Mouse (Mus musculus) layer of hippocampus, postnatal 10 days (tissue): ENCODE results near the gene Slain2. TPM values are rescaled to one million over a fixed set of nuclear protein-coding genes. Genes with fewer than 3 reads are reported as not detected.

ENCODE experiments used
- DNase-seq, 2 experiments: peaks; one replicate each; pipeline ENCODE4 v3.0.0; 2021; ENCODE audit warnings: low spot score in 2 of 2
- long read RNA-seq: library from polyadenylated mRNA; stranded (forward); transcript quantifications from one replicate; pipeline ENCODE4 v2.0.0, GENCODE M21; 2023
- total RNA-seq, 2 experiments: library from RNA; stranded (reverse); gene quantifications; 2 replicates each; pipeline ENCODE4 v1.2.3; 2021

Gene Slain2
- 10 to 100 TPM; 31.2 to 33.4 TPM for total RNA-seq
- long read RNA-seq, full-length matches to known transcripts = 12 of 17 reads
- long read RNA-seq, partial matches to known transcripts = 0 of 17 reads
- long read RNA-seq, other reads (novel, unspliced or antisense) = 5 of 17 reads

DNA sequence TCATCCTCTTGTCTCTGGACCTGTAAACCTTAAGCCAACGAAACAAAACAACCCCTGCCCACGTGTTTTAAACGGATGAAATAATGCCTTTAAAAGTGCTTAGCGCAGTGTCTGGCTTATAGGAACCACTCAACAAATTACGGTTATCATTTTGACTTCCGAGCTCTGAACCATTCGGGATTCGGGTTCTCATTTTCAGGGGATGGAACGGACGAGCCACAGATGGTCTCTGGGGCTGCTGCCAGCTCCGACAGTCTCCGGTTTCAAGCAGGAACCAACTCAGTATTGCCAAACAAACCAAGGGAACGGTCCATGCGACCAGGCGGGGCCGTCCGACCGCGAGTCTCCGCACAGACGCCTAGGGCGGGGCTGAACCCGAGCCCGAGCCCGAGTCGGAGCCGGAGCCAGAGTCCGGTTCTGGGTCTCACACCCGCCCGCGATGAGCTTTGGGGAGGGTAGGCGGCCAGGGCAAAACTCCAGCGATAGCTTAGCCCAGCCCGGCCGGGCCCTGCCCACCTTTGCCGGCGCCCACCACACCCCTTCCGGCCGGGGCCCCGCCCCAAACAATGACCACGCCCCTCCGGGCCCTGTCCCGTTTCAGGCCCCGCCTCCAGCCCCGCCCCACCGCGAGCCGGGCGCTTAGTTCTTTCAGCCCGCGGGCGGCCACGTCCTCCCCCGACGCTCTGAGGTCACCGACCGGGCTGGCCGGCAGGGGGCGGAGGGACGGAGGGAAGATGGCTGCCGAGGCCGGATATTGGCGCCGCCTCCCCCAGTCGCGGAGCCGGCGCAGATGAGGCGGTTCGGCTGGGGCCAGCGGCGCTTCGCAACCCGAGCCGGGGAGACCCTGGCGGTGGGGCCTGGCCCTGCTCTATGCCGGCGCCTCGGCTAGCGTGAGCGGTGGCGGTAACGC lies at the start of gene Slain2:
Gene Slain2, plus strand, starts transcription at position 657 of the 910 bp plus-strand sequence.
- peak; percentile 97 to 98 for DNase-seq

DNA sequence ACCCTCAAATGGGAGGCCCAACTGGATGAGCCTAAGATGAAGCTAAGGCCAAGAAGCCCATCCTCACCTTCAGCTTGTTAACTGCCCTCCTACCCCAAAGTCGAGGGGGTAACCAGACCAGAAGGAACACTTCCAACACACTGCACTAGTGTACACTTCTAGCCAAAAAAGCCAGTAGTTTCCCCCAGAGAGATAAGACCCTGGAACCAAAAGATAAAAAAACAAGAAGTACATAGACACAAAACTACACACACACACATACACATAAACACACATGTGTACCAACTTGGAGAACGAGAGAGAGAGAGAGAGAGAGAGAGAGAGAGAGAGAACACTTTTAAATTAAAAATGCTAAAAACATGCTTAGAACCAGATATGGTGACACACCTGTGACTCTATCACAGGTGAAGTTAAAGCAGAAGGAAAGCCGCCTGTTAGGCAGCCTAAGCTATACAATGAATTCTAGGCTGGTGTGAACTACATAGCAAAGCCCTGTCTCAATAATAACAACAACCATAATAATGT lies 49.4 kb upstream of the Slain2 start:
- no peak for DNase-seq

GRCm38 (mm10) chr5:72866260-72866905 lies 47.7 kb upstream of the Slain2 start:
- no peak for DNase-seq

DNA sequence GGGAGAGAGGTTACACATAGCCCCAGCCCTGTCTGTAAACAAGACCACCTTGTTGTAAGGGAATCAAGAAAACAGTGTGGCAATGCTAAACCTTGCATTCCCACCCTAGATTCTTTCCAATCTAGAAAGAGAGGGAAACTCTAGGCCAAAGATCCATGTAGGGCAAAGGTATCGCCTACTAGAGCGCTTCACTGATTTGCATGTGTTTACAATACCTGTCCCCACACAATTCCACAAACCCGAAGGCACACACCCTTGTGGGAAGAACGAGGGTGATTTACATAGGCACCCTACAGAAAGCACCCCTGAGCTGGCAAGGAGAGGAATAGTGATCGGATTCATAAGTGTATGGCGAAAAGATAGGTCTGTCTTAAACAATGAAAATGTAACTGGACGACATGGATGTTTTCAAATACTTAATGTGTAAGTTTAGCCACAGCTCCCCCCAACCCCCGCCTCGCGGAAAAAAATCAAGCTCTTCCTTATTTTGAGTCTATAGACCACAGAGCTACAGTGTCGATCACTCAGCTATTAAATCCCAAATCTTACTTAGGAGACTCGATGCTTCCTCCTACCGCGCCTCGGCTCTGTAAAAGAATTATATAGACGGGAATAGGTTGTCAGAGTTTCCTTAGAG lies 47.0 kb upstream of the Slain2 start:
- DNase-seq = no peak

DNA sequence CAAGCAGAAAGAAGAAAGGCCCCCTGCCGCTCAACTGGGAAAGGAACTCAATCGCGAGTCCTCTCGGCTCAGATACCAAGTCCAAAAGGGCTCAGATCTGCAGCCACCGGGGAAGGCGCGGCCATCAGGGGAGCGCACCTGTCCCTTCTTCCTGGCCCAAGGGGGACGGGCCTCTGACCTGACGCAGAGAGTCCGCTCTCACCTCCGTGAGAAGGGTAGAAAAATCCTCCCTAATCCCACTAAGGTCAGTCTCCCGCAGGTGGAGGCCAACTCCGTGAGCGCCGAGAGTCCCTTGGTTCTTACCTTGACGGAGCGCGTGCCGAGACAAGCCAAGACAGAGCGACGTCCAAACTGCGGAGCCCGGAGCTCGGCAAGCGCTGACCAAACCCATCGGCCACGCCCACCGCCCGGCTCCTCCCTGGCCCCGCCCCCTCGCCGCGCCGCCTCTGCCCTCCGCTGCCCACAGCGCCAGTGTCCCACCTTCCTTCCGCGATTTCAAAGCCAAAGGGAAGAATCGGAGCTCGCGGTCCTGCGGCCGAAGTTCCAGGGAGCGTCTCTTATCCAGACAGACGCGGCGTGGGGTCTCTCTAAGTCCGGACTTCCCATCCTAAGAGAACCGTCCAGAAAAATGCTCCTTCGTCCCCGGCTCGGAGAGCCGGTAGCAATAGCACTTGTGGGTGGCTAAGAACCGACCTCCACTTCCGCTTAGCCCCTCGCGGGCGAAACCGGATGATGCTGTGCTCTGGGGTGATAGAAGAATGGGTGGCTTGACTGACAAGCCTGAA lies 45.8 kb upstream of the Slain2 start, which contains the start of gene Tec:
Gene Tec, minus strand, starts transcription at position 393 of the 785 bp plus-strand sequence.
- peak; percentile 78 to 87 for DNase-seq

DNA sequence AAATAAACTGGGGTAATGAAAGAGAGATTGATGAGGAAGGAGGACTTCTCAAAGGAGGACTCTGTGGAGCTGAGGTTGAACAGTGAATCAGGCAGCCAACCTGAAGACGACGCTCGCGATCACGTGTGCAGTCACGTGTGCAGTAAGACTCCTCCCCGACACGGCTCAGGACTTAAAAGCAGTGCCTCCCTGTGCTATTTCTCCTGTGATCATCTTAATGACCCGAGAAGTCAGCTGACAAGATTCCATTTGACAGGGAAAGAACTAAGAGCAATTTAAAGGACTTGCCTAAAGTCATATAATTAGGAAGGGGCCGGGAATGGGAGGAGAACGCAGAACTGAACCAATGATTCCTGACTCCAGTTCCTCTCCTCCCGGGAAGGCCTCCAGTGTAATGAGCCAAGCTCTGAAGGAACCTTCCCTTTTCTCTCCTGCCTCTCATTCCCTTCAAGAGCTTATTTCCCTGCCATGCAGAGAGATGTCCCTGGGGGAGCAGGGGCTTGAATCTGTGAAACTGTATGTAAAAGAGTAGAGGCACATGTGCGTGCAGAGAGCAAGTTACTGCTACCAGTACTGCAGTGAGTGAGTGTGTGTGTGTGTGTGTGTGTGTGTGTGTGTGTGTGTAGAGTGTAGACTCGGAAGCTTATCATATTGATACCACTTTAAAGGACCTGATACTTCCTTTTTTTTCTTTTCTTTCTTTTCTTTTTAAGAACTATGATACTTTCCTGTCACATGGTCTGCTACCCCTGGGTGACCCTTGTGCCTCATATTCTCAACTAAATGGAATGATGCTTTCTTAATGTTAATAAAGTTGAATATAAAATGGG lies 44.1 kb upstream of the Slain2 start:
- no peak for DNase-seq

DNA sequence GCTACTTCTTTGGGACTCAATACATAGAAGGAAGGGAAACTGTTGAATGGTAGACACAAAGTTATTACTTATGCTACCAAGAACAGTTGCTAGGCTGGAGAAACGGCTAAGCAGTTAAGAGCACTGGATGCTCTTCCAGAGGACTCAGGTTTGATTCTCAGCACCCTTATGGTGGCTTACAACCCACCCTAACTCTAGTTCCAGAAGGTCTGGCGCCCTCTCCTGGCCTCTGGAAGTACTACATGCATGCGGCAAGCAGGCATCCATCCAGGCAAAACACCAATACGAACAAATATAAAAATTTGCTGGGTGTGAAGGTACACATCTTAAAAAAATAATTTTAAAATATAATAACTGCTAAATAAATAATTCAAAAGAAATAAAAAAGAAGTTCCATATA lies 43.0 kb upstream of the Slain2 start:
- DNase-seq = no peak

- no peak for DNase-seq
Observed at GRCm38 (mm10) chr5:72879736-72880135, 34.4 kb upstream of the Slain2 start.

DNA sequence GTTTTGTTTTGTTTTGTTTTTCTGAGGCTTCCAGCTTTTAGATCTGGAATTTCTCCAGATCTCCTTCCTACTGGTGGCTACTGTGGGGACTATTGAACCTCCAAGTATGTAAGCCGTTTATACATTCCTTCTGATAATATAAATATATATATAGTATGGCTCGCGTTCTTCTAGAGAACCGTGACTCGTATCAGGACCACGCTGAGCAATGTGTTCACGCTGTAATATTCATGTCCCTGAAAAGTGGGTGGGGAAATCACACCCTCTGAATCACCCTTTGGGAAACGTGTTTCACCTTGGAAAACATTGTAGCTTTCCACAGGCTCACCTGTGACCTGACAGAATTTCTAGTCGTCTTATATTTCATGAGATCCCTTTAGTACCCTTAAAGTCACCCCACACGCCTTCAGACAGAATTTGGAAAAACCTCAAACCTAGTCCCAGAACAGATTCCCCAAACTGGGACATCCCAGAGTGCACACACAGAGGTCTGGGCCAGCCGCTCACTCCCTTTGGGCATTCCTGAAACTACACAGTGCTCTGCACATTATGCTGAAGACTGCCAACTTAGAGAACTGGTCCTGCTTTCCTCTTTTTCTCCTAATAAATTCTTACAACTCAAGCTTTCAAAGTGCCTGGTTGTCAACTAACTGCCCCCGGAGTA lies 32.2 kb upstream of the Slain2 start:
- DNase-seq = no peak

DNA sequence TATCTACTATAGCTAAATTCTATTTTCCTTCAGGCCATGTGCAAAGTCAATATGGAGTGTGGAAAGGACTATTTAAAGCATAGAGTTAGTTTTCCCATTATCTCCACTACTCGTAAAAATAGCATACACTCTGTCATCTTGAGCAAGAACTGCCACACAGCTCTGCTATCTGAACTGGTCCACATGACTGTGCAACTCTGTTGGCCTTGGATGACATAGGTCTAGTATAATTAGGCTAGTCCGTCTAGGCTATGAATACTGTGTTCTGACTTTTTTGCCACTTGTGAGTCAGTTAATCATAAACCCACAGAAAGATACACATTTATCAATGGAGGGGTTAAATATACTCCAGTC lies 31.7 kb upstream of the Slain2 start:
- DNase-seq = no peak

DNA sequence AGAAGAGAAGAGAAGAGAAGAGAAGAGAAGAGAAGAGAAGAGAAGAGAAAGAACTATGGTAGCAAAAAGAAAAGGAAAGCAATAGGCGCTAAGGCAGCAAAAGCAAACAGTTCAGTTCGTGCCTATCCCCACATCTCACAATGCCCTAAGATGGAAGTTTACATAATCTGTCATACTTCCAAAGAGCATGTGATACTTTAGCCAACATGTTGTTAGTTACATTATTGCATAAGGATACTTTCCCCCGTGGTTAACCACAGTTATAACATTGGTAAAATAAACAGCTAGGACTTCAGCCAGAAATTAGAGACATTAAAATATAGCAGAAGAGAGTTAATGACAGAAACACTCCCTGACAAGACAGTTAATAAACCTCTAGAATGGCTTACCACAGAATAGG lies 30.4 kb upstream of the Slain2 start:
- no peak for DNase-seq

GRCm38 (mm10) chr5:72886458-72887222 lies 27.5 kb upstream of the Slain2 start:
- no peak for DNase-seq

DNA sequence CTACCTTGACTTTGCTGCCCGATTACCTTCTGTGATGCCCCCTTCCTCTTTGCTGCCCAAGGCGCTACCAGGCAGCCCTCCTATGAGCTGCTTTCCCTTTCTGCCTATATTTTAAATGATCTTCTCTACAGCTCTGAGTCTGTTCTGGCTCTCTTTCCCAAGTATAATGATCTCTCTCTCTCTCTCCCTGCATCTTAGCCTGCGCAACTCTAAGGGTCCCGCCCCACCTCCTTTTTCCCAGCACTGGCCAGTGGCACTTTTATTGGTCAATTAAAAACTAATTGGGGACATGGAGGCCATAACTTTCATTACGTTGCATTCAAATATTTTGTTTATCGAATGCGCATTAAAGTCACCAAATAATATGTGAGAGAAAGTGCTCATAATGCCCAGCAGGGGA lies 25.8 kb upstream of the Slain2 start:
- no peak for DNase-seq

- DNase-seq = peak; percentile 32 to 54
Observed at GRCm38 (mm10) chr5:72891534-72891933, 22.6 kb upstream of the Slain2 start.

- DNase-seq = peak in 1 of 2 experiments; percentile 16
Observed at GRCm38 (mm10) chr5:72893987-72894386, 20.1 kb upstream of the Slain2 start.

DNA sequence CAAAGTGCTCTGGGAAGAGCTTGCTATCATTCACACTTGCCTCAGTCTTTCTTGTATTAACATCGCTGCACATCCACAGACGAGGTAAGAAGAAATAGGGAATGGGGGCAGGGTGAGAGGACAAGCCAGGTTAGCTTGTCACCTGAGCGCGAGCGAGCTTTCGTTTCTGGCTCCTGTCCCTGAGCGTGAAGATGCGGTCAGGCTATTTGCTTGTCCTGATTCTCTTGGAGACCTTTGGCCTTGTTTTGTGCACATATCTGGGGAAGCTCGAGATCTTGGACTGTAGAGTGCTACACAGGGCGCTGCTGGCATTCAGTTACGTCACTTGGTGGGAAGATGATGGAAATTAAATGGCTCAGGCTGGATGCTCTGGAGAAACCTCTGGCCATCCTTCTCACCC lies 18.8 kb upstream of the Slain2 start:
- no peak for DNase-seq

- no peak for DNase-seq
Observed at GRCm38 (mm10) chr5:72896478-72897279, 17.4 kb upstream of the Slain2 start.

- DNase-seq = no peak
Observed at GRCm38 (mm10) chr5:72897998-72898397, 16.1 kb upstream of the Slain2 start.
